ENCODE assay signal across 13 mouse cellular contexts in the genomic region with DNA sequence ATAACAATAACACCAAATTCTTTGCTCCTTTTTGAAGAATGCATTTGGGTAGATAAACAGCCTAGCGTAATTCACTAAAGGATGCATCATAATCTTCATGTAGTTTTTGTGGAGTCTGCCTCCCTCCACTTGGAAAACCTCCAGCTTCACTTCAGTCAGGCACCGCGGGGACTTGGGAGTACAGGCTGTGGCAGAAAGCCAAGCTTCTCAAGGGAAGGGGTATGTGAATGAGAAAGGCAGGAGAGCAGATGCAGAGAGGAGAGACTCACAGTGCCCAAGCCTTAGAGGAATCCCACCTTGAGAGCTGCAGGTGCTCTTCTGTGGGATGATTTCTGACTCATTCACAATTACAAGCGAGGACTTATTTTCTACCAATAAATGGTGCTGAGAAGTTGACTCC. TPM values are rescaled to one million over a fixed set of nuclear protein-coding genes. Genes with fewer than 3 reads are reported as not detected.
DNase-seq lines count a peak whose midpoint lies in the region; ATAC-seq and TF ChIP-seq lines count a peak whose summit lies in the region.
"Had no signal": no experiment of that assay in that cellular context is flagged by ENCODE, and none has a peak within 500 bp of the region (broad histone marks: within the 10 kb centered on the region; RNA-seq: fewer than 3 reads in every experiment).

No protein-coding gene starts in this region.

- DNase-seq in forebrain, embryonic 11.5 days (ENCODE audit: low spot score), result no peak
- DNase-seq in kidney, postnatal 0 days (ENCODE audit: low spot score), result peak; percentile 37
- no peak for DNase-seq in kidney, adult 9 months
- DNase-seq in Muller cell, postnatal 12 days (ENCODE audit: inconsistent ontology term), result peak; percentile 64
- DNase-seq in cerebellum, postnatal 10 days, result peak; percentile 90
- no peak for DNase-seq in spleen, adult 12 weeks (ENCODE audit: low spot score)
- DNase-seq: thymus, adult 2 months had no signal

- H3K36me3 ChIP-seq in forebrain, embryonic 13.5 days (ENCODE audit: poor library complexity, severe bottlenecking), result no peaks in the 10 kb centered on the region
- H3K36me3 ChIP-seq in forebrain, embryonic 11.5 days (ENCODE audit: control insufficient read depth, insufficient read depth, low read length), result no peaks in the 10 kb centered on the region
- H3K36me3 ChIP-seq in kidney, postnatal 0 days (ENCODE audit: insufficient read depth, low read length), result no peaks in the 10 kb centered on the region
- H3K36me3 ChIP-seq in kidney, embryonic 15.5 days, result no peaks in the 10 kb centered on the region
- H3K36me3 ChIP-seq: limb, embryonic 15.5 days had no signal

- no peaks in the 10 kb centered on the region for H3K9me3 ChIP-seq in forebrain, embryonic 13.5 days (replicated peaks)
- no peaks in the 10 kb centered on the region for H3K9me3 ChIP-seq in forebrain, embryonic 11.5 days (ENCODE audit: control insufficient read depth, low read length)
- no peaks in the 10 kb centered on the region for H3K9me3 ChIP-seq in kidney, postnatal 0 days (replicated peaks; ENCODE audit: low read length)
- no peaks in the 10 kb centered on the region for H3K9me3 ChIP-seq in kidney, embryonic 15.5 days (replicated peaks)
- H3K9me3 ChIP-seq: limb, embryonic 15.5 days had no signal

- H3K4me2 ChIP-seq in forebrain, embryonic 13.5 days, result no peak overlapping the region
- H3K4me2 ChIP-seq in forebrain, embryonic 11.5 days (ENCODE audit: low read depth, low read length, severe bottlenecking), result no peak overlapping the region
- H3K4me2 ChIP-seq in kidney, postnatal 0 days (ENCODE audit: low read length), result no peak overlapping the region
- no peak overlapping the region for H3K4me2 ChIP-seq in kidney, embryonic 15.5 days
- H3K4me2 ChIP-seq: limb, embryonic 15.5 days had no signal

- H3K4me1 ChIP-seq in forebrain, embryonic 13.5 days, result peaks cover 4% of the 10 kb centered on the region; the same call in 1 of the 2 replicates
- H3K4me1 ChIP-seq in forebrain, embryonic 11.5 days (replicated peaks; ENCODE audit: control insufficient read depth, insufficient read depth, low read length), result no peaks in the 10 kb centered on the region
- no peaks in the 10 kb centered on the region for H3K4me1 ChIP-seq in kidney, postnatal 0 days (replicated peaks; ENCODE audit: insufficient read depth, low read length)
- no peaks in the 10 kb centered on the region for H3K4me1 ChIP-seq in kidney, embryonic 15.5 days
- H3K4me1 ChIP-seq: limb, embryonic 15.5 days had no signal

- no peak overlapping the region for H3K27ac ChIP-seq in forebrain, embryonic 13.5 days
- no peak overlapping the region for H3K27ac ChIP-seq in forebrain, embryonic 11.5 days (ENCODE audit: low read depth, low read length)
- H3K27ac ChIP-seq in kidney, postnatal 0 days, result no peak overlapping the region
- no peak overlapping the region for H3K27ac ChIP-seq in kidney, embryonic 15.5 days
- H3K27ac ChIP-seq: limb, embryonic 15.5 days had no signal

- 65% methylated on average over 4 of the region's 4 CpGs for WGBS in forebrain, embryonic 13.5 days
- 89% methylated on average over 4 of the region's 4 CpGs for WGBS in forebrain, embryonic 11.5 days
- WGBS in kidney, postnatal 0 days, result 61% methylated on average over 4 of the region's 4 CpGs
- 52% methylated on average over 4 of the region's 4 CpGs for WGBS in kidney, embryonic 15.5 days

- H3K27me3 ChIP-seq in forebrain, embryonic 13.5 days, result no peaks in the 10 kb centered on the region
- H3K27me3 ChIP-seq in forebrain, embryonic 11.5 days (ENCODE audit: control insufficient read depth, insufficient read depth, low read length), result no peaks in the 10 kb centered on the region
- H3K27me3 ChIP-seq in kidney, postnatal 0 days (ENCODE audit: insufficient read depth, low read length), result no peaks in the 10 kb centered on the region
- no peaks in the 10 kb centered on the region for H3K27me3 ChIP-seq in kidney, embryonic 15.5 days
- H3K27me3 ChIP-seq: limb, embryonic 15.5 days; Patski had no signal

- no peak for TF ChIP-seq CTCF in kidney, postnatal 0 days (IDR thresholded peaks at IDR 0.05; ENCODE audit: low read depth)

- H3K4me3 ChIP-seq in forebrain, embryonic 13.5 days, result no peak overlapping the region
- H3K4me3 ChIP-seq in forebrain, embryonic 11.5 days (ENCODE audit: low read depth, low read length), result no peak overlapping the region
- H3K4me3 ChIP-seq in kidney, postnatal 0 days (replicated peaks; ENCODE audit: low read depth, low read length), result no peak overlapping the region
- H3K4me3 ChIP-seq in kidney, embryonic 15.5 days (replicated peaks), result no peak overlapping the region
- H3K4me3 ChIP-seq: limb, embryonic 15.5 days had no signal

- H3K9ac ChIP-seq in forebrain, embryonic 13.5 days, result no peak overlapping the region
- no peak overlapping the region for H3K9ac ChIP-seq in forebrain, embryonic 11.5 days (ENCODE audit: low read length)
- no peak overlapping the region for H3K9ac ChIP-seq in kidney, postnatal 0 days (ENCODE audit: low read depth, low read length)
- no peak overlapping the region for H3K9ac ChIP-seq in kidney, embryonic 15.5 days
- H3K9ac ChIP-seq: limb, embryonic 15.5 days had no signal

- peak; percentile 81 for ATAC-seq in forebrain, embryonic 13.5 days
- ATAC-seq in forebrain, embryonic 11.5 days (replicated peaks; ENCODE audit: low FRiP score), result no peak
- no peak for ATAC-seq in kidney, postnatal 0 days (replicated peaks; ENCODE audit: low FRiP score, low read depth)
- no peak for ATAC-seq in kidney, embryonic 15.5 days (replicated peaks; ENCODE audit: low FRiP score)
- ATAC-seq: midbrain, embryonic 16.5 days; Patski had no signal

RNA-seq across cellular contexts. Expression of a gene that starts 33.9 kb away (rescaled TPM):
- 0.87 and 1.4 TPM in 2 replicates for polyA plus RNA-seq in forebrain, embryonic 13.5 days (2015; fragmentation: Nextera tagmentation; extraction: Ambion mirVana)
- polyA plus RNA-seq in forebrain, embryonic 11.5 days (2014; fragmentation: Nextera tagmentation; extraction: Ambion mirVana), result 0.09 and 0.15 TPM in 2 replicates
- 0.68 and 0.73 TPM in 2 replicates for polyA plus RNA-seq in kidney, postnatal 0 days (2015; fragmentation: Nextera tagmentation; extraction: Ambion mirVana)
- polyA plus RNA-seq in kidney, embryonic 15.5 days (2015; fragmentation: Nextera tagmentation; extraction: Ambion mirVana), result 0.49 and 0.52 TPM in 2 replicates
- polyA plus RNA-seq: large intestine, adult 2 months; Patski; thymus, adult 2 months had no signal

Comparison
In these comparisons a context has a peak if more than half of its experiments do, and no peak if none do; other contexts are left out.
1. DNase-seq: peak in kidney, postnatal 0 days (single experiment), Muller cell, postnatal 12 days (single experiment) and cerebellum, postnatal 10 days (2 of 2); none in forebrain, embryonic 11.5 days (single experiment), kidney, adult 9 months (single experiment) and spleen, adult 12 weeks (single experiment).